Comparison of ENCODE assay signal across 8 mouse cellular contexts in the genomic region with DNA sequence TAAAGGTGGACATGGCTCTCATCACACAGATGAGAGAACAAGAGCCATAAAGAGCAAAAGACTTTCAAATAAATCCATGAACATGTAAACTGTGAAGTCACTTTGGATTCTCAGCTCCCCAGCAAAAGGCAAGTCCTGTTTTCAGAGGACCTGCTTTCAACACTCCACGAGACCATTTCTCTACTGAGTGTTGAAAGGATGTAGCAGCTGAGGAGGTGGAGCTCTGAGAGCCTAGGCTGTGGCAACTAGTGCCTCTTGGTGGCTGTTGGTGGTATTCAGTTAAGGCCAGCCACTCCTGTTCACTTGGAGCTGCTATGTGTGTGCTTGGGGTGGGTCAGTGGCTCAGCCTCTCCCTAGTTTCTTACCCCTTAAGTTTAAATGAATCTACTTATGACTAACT. TPM values are rescaled to one million over a fixed set of nuclear protein-coding genes. Genes with fewer than 3 reads are reported as not detected.
DNase-seq lines count a peak whose midpoint lies in the region; ATAC-seq and TF ChIP-seq lines count a peak whose summit lies in the region.

No protein-coding gene starts in this region.

- TF ChIP-seq POLR2A in cerebellum, adult 2 months (IDR thresholded peaks at IDR 0.05; ENCODE audit: borderline replicate concordance, insufficient read depth, low read length), result no peak

- no peak for DNase-seq in cerebellum, adult 2 months
- DNase-seq in cerebellum, adult 11 months, result no peak
- peak; percentile 60 for DNase-seq in CD4-positive helper T cell, adult 2 months (ENCODE audit: low read depth, low spot score)
- no peak for DNase-seq in limb, embryonic 10.5 days (ENCODE audit: low spot score)
- no peak for DNase-seq in cerebellum, postnatal 25 days
- no peak for DNase-seq in layer of hippocampus, adult 8-10 months (ENCODE audit: low spot score in 2 of 2)

- no peak overlapping the region for H3K9ac ChIP-seq in embryonic facial prominence, embryonic 15.5 days
- H3K9ac ChIP-seq in neural tube, embryonic 12.5 days, result no peak overlapping the region

- no peak for ATAC-seq in embryonic facial prominence, embryonic 15.5 days (ENCODE audit: insufficient number of reproducible peaks, low FRiP score, low TSS enrichment, low read depth)
- ATAC-seq in neural tube, embryonic 12.5 days (ENCODE audit: low FRiP score, low read depth), result no peak

- H3K9me3 ChIP-seq in embryonic facial prominence, embryonic 15.5 days (replicated peaks), result no peaks in the 10 kb centered on the region
- H3K9me3 ChIP-seq in limb, embryonic 10.5 days (replicated peaks), result no peaks in the 10 kb centered on the region
- no peaks in the 10 kb centered on the region for H3K9me3 ChIP-seq in neural tube, embryonic 12.5 days

- H3K36me3 ChIP-seq in embryonic facial prominence, embryonic 15.5 days, result no peaks in the 10 kb centered on the region
- peaks cover 8% of the 10 kb centered on the region; the same call in 1 of the 2 replicates for H3K36me3 ChIP-seq in limb, embryonic 10.5 days
- no peaks in the 10 kb centered on the region for H3K36me3 ChIP-seq in neural tube, embryonic 12.5 days

- no peak overlapping the region for H3K27ac ChIP-seq in cerebellum, adult 2 months (ENCODE audit: insufficient read depth, low read length)
- H3K27ac ChIP-seq in embryonic facial prominence, embryonic 15.5 days (replicated peaks), result no peak overlapping the region
- no peak overlapping the region for H3K27ac ChIP-seq in limb, embryonic 10.5 days
- H3K27ac ChIP-seq in neural tube, embryonic 12.5 days, result no peak overlapping the region

- no peaks in the 10 kb centered on the region for H3K4me1 ChIP-seq in cerebellum, adult 2 months (ENCODE audit: control insufficient read depth, insufficient read depth, low read length)
- peaks cover 16% of the 10 kb centered on the region for H3K4me1 ChIP-seq in embryonic facial prominence, embryonic 15.5 days
- H3K4me1 ChIP-seq in limb, embryonic 10.5 days, result peaks cover 21% of the 10 kb centered on the region
- H3K4me1 ChIP-seq in neural tube, embryonic 12.5 days, result peaks cover 14% of the 10 kb centered on the region

- H3K27me3 ChIP-seq in cerebellum, adult 2 months (ENCODE audit: control insufficient read depth, insufficient read depth, low read length), result no peaks in the 10 kb centered on the region
- no peaks in the 10 kb centered on the region for H3K27me3 ChIP-seq in embryonic facial prominence, embryonic 15.5 days
- H3K27me3 ChIP-seq in limb, embryonic 10.5 days (ENCODE audit: low read depth, poor library complexity, severe bottlenecking), result no peaks in the 10 kb centered on the region
- H3K27me3 ChIP-seq in neural tube, embryonic 12.5 days (replicated peaks), result no peaks in the 10 kb centered on the region

- peak; percentile 40; the same call in 1 of the 2 replicates for TF ChIP-seq CTCF in cerebellum, adult 2 months (IDR thresholded peaks at IDR 0.05; ENCODE audit: borderline replicate concordance, insufficient read depth, low read depth, low read length)

- H3K4me2 ChIP-seq in embryonic facial prominence, embryonic 15.5 days (replicated peaks), result peak overlapping the region; percentile 89
- peak overlapping the region; percentile 93 for H3K4me2 ChIP-seq in neural tube, embryonic 12.5 days (replicated peaks)

- H3K4me3 ChIP-seq in cerebellum, adult 2 months (replicated peaks; ENCODE audit: insufficient read depth, low read depth, low read length), result no peak overlapping the region
- peak overlapping the region; percentile 68 for H3K4me3 ChIP-seq in embryonic facial prominence, embryonic 15.5 days (replicated peaks)
- peak overlapping the region; percentile 84 for H3K4me3 ChIP-seq in limb, embryonic 10.5 days
- H3K4me3 ChIP-seq in neural tube, embryonic 12.5 days, result peak overlapping the region; percentile 66; the same call in 1 of the 2 replicates

- WGBS in cerebellum, adult 2 months, result 0% methylated on average over 1 of the region's 1 CpGs
- 19% methylated on average over 1 of the region's 1 CpGs for WGBS in embryonic facial prominence, embryonic 15.5 days
- 34% methylated on average over 1 of the region's 1 CpGs for WGBS in limb, embryonic 10.5 days
- 39% methylated on average over 1 of the region's 1 CpGs for WGBS in neural tube, embryonic 12.5 days

RNA-seq across cellular contexts. Expression of a gene that starts 1.5 kb away (rescaled TPM):
- polyA plus RNA-seq in cerebellum, adult 2 months (2012; rRNA removed), result 2.0 and 2.5 TPM in 2 replicates
- polyA plus RNA-seq in embryonic facial prominence, embryonic 15.5 days (2015; fragmentation: Nextera tagmentation; extraction: Ambion mirVana), result 56.8 and 57.2 TPM in 2 replicates
- 94.6 and 101 TPM in 2 replicates for polyA plus RNA-seq in limb, embryonic 10.5 days (2016; fragmentation: Nextera tagmentation; extraction: Ambion mirVana)
- 37.1 and 41.6 TPM in 2 replicates for polyA plus RNA-seq in neural tube, embryonic 12.5 days (2016; fragmentation: Nextera tagmentation; extraction: Ambion mirVana)
- total RNA-seq in layer of hippocampus, adult 8-10 months (2022), result 1 to 10 TPM in 1 of 4 experiments, under 1 TPM in 3; 0.63 to 1.1 (median 0.75) TPM

RNA-seq across cellular contexts. Expression of a gene that starts 1.8 kb away (rescaled TPM):
- 0.56 and 0.74 TPM in 2 replicates for polyA plus RNA-seq in cerebellum, adult 2 months (2012; rRNA removed)
- 0.45 and 0.60 TPM in 2 replicates for polyA plus RNA-seq in embryonic facial prominence, embryonic 15.5 days (2015; fragmentation: Nextera tagmentation; extraction: Ambion mirVana)
- polyA plus RNA-seq in limb, embryonic 10.5 days (2016; fragmentation: Nextera tagmentation; extraction: Ambion mirVana), result 0.58 and 0.70 TPM in 2 replicates
- 0.60 and 0.86 TPM in 2 replicates for polyA plus RNA-seq in neural tube, embryonic 12.5 days (2016; fragmentation: Nextera tagmentation; extraction: Ambion mirVana)
- total RNA-seq in layer of hippocampus, adult 8-10 months (2022), result 1 to 10 TPM in 1 of 4 experiments, under 1 TPM in 3; 0.22 to 1.1 (median 0.66) TPM

RNA-seq across cellular contexts. Expression of a gene that starts 16.0 kb away (rescaled TPM):
- 235 and 256 TPM in 2 replicates for polyA plus RNA-seq in cerebellum, adult 2 months (2012; rRNA removed)
- polyA plus RNA-seq in embryonic facial prominence, embryonic 15.5 days (2015; fragmentation: Nextera tagmentation; extraction: Ambion mirVana), result 199 and 217 TPM in 2 replicates
- 136 and 158 TPM in 2 replicates for polyA plus RNA-seq in limb, embryonic 10.5 days (2016; fragmentation: Nextera tagmentation; extraction: Ambion mirVana)
- polyA plus RNA-seq in neural tube, embryonic 12.5 days (2016; fragmentation: Nextera tagmentation; extraction: Ambion mirVana), result 215 and 218 TPM in 2 replicates
- total RNA-seq in layer of hippocampus, adult 8-10 months (2022), result 100 to 1,000 TPM; 246 to 260 (median 252) TPM

RNA-seq across cellular contexts. Expression of a gene that starts 40.7 kb away (rescaled TPM):
- polyA plus RNA-seq in cerebellum, adult 2 months (2012; rRNA removed), result 50.5 and 55.1 TPM in 2 replicates
- polyA plus RNA-seq in embryonic facial prominence, embryonic 15.5 days (2015; fragmentation: Nextera tagmentation; extraction: Ambion mirVana), result 10.3 and 13.2 TPM in 2 replicates
- 10.3 and 12.5 TPM in 2 replicates for polyA plus RNA-seq in limb, embryonic 10.5 days (2016; fragmentation: Nextera tagmentation; extraction: Ambion mirVana)
- polyA plus RNA-seq in neural tube, embryonic 12.5 days (2016; fragmentation: Nextera tagmentation; extraction: Ambion mirVana), result 9.7 and 9.8 TPM in 2 replicates
- 10 to 100 TPM; 37.6 to 42.8 (median 40.0) TPM for total RNA-seq in layer of hippocampus, adult 8-10 months (2022)

RNA-seq across cellular contexts. Expression of a gene that starts 44.5 kb away (rescaled TPM):
- 0.11 and 0.14 TPM in 2 replicates for polyA plus RNA-seq in cerebellum, adult 2 months (2012; rRNA removed)
- polyA plus RNA-seq in embryonic facial prominence, embryonic 15.5 days (2015; fragmentation: Nextera tagmentation; extraction: Ambion mirVana), result 1.2 and 1.8 TPM in 2 replicates
- polyA plus RNA-seq in limb, embryonic 10.5 days (2016; fragmentation: Nextera tagmentation; extraction: Ambion mirVana), result 0.28 and 0.73 TPM in 2 replicates
- polyA plus RNA-seq in neural tube, embryonic 12.5 days (2016; fragmentation: Nextera tagmentation; extraction: Ambion mirVana), result 0.83 and 0.95 TPM in 2 replicates
- total RNA-seq in layer of hippocampus, adult 8-10 months (2022), result under 1 TPM in 1 of 4 experiments, not detected in 3; 0.39 TPM

Comparison
In these comparisons a context has a peak if more than half of its experiments do, and no peak if none do; other contexts are left out.
1. RNA of a gene that starts 1.5 kb away (polyA plus RNA-seq): 94.6 to 101 TPM in limb, embryonic 10.5 days, 56.8 to 57.2 TPM in embryonic facial prominence, embryonic 15.5 days and 37.1 to 41.6 TPM in neural tube, embryonic 12.5 days; 2.0 to 2.5 TPM in cerebellum, adult 2 months; every median in the first group is over 10 times any median in the second.